ENCODE assay signal across 1 mouse cellular context in the genomic region with DNA sequence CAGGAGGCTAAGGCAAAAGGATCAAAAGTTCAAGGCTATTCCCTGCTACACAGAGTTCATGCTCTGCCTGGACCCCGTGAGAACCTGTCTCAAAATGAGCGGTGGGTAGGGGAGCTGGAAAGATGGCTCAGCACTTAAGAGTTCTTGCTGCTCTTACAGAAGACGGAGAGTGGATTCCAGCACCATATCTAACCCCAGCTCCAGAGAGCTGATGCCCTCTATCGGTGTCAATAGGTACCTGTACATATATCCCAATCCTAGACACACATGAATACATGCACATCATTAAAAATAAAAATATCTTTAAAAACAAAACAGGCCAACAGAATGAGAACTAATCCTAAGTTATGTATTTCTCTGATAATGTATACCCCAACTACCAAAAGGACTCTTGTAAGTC.
TF ChIP-seq lines count a peak whose summit lies in the region.

No protein-coding gene starts in this region.

TF ChIP-seq in MEL, 35 proteins besides CTCF, POLR2A, EP300 and RAD21:
- TF ChIP-seq SMC3 (IDR thresholded peaks at IDR 0.05; ENCODE audit: low read depth, low read length), result peak; percentile 14; the same call in 1 of the 2 replicates
- TF ChIP-seq TAL1 (IDR thresholded peaks at IDR 0.05; ENCODE audit: low read length), result no peak
